Mouse (Mus musculus) thymus, postnatal 36 days (tissue): ENCODE results near the gene Trim28.
"Not testable (repeated sequence)": the region's sequence is repeated elsewhere in the genome, so short reads cannot be mapped to it uniquely, and the experiment has no call there.

Source experiments
- DNase-seq, 2 experiments: peaks; one replicate each; pipeline ENCODE4 v3.0.0; 2022; ENCODE audit warnings: mixed read lengths in 2 of 2

The Trim28 gene

DNA sequence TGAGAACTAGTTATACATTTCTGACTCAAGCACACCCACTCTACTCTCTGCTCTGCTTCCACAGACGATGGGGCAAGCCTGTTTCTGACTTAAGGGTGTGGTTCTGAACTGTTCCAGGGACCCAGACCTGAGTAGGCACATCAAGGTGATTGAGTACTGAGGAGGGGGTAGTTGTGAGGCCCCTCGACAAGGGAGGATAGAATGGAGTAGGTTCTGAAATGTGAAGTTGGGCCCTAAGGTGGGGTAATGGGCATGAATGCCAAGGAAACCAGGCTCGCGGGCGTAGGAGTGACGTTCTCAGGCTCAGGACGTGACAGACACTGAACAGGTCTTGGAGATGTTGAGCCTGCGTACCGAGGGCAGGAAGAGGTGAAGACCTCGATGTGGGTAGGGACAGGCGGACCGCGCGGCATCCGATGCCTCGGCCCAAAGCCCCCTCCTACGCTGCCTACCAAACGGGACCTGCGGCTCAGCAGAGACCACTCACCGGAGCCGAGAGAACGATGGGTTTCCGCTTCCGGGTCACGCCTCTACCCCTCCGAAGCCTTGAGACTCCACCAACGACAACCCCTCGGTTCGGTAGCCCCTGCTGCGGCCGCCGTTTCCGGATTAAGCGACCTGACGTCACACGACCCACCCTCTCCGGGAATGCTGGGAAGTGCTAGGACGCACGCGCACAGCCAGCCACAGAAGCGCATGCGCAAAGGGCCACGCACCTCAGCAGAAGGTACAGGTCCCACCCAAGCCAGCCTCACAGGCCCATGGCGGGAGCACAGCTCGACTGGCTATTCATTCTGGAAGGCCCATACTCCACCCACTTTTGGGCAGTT is 35.4 kb downstream of the Trim28 start, which contains the start of gene Chmp2a:
Gene Chmp2a (minus strand): TSS at position 660 of the 830 bp plus-strand sequence.
- DNase-seq = peak; percentile 97 to 98

DNA sequence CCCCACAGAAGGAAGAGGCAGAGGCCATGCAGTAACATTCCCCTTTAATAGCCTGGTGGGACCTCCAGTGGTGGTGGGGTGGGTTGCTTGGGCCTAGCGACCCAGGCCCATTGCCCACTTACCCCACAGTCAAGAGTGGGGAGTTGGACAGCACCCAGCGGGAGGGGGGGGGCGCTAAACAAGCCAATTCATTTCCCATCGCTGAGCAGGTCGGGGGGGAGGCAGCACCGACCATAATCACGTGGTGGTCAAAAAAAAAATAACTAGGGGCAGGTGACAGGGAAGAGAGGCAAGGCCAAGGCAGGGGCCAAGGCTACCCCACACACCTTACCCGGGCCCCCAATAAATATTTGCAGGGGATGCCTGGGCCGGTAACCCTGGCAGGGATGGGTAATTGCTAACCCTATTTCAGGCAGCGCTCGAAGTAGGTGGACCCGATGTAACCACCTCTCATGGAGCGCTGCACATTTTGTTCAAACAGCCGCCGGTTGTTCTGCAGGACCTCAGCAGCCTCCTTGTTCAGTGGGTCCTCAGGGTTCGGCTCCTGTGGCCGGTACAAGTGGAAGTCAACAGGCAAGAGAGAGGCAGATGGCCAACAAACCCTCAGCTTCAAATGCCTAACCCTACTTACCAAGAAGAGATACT is 36.4 kb downstream of the Trim28 start:
- DNase-seq = peak in 1 of 2 experiments; percentile 60

DNA sequence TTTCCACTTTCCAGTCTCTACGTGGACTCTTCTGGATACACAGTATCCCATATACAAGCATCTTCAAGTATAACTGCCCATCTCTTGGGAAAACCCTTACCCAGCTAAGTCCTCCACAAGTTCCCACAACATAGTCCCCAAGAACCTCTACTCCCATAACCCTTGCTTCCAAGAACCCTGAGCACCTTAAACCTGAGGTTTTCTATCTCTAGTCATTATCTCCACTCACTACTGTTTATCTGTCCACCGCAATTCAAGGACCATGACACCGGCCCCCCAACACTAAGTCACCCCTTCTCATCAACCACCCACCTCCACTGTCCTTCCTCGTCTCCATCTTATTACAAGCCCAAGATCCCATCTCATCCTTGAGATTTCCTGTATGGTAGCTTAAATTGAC is 37.9 kb downstream of the Trim28 start:
- no peak for DNase-seq

GRCm38 (mm10) chr7:13037366-13037765 is 38.5 kb downstream of the Trim28 start:
- no peak for DNase-seq

GRCm38 (mm10) chr7:13037901-13038555 is 39.1 kb downstream of the Trim28 start, which contains the start of gene Ube2m:
Ube2m (minus strand) TSS chr7:13038275.
- DNase-seq = peak; percentile 99

DNA sequence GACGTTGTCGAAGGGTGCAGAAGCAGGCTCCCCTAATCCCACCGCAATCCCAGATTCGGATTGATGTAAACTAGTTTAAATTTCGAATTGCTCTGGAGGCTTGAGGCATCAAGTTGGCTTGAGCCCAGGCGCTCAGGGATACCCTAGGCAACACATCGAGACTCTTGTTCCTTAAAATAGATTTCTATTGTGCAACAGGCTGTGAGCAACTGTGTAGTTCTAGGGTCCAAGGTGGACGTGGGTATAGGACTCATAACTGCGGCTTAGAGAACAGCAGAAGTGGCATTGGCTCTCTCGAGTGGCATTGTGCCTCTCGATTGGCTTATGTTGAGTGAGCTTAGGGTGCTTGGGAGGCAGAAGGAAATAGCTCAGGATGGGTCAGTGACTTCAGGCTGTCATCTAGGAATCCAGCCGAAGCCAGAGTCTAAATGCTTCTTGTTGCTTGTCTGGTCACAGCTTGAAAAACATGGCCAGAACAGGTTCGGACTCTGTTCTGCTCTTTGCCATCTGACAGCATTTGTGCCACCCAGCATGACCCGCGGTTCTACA is 39.8 kb downstream of the Trim28 start:
- DNase-seq = peak in 1 of 2 experiments; percentile 15

GRCm38 (mm10) chr7:13039181-13039580 is 40.3 kb downstream of the Trim28 start:
- no peak for DNase-seq

GRCm38 (mm10) chr7:13041256-13041655 is 42.3 kb downstream of the Trim28 start:
- DNase-seq = no peak

DNA sequence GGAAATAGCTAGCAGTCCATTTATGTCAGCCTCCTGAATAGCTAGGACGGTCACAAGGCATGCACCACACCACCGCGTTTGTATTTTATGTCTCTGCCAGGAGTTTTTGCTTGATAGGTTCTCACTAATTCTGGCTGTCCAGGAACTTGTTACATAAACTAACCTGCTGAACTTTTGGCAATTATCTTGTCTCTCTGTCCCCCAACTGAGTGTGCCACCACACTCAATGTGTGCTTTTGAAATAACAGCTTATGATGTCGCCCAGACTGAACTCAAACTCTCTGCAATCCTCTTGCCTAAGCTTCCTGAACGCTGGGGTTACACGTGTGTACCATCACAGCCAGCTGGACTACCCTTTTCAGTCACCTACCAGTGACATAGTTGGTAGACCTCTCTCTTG is 43.6 kb downstream of the Trim28 start:
- no peak for DNase-seq

- DNase-seq = no peak
These were observed 44.2 kb downstream of the Trim28 start for GRCm38 (mm10) chr7:13043120-13043444.

DNA sequence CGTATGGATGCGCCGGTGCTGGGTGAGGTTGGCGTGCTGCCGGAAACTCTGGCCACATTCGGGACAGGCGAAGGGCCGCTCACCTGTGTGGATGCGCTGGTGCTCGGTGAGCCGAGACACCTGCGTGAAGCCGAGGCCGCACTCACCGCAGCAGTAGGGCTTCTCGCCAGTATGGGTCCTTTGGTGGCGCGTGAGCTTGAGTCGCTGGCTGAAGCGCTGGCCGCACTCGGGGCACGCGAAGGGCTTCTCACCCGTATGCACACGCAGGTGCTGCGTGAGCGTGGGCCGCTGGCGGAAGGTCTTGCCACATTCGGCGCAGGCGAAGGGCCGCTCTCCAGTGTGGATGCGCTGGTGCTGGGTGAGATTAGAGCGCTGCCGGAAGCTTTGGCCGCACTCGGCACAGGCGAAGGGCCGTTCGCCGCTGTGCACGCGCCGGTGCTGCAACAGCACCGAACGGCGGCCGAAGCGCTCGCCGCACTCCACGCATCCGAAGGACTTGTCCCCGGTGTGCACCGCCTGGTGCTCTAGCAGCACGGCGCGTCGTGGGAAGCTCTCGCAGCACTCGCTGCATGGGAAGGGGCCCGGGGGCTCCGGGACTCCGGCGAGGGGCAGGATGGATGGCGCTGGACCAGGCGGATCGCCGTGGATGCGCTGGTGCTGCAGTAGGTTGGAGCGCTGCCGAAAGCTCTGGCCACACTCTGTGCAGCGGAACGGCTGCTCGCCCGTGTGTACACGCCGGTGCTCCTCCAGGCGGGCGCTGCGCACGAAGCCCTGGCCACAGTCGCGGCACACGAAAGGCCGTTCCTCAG is 44.7 kb downstream of the Trim28 start:
- no peak for DNase-seq

- DNase-seq = no peak
These were observed 45.3 kb downstream of the Trim28 start for GRCm38 (mm10) chr7:13044254-13044625.

DNA sequence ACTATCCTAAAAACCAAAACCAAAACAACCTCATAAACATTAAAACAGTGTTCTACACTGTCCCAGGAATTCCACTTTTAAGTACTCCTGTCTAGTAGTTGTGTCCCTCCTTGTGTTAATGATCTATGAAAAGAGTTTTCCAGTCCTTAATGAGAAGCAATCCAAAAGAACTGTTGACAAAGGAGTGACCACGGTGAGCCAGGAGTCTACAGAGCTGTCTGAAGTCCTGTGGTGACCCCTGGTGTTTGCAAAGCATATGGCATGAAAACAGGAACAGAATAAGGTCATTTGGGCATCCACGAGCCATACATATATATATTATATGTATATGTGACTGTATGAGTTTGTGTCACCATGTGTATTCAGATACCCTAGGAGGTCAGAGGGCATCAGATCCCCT is 47.2 kb downstream of the Trim28 start:
- DNase-seq = peak; percentile 39 to 59

GRCm38 (mm10) chr7:13053001-13053400 is 54.1 kb downstream of the Trim28 start:
- no peak for DNase-seq

DNA sequence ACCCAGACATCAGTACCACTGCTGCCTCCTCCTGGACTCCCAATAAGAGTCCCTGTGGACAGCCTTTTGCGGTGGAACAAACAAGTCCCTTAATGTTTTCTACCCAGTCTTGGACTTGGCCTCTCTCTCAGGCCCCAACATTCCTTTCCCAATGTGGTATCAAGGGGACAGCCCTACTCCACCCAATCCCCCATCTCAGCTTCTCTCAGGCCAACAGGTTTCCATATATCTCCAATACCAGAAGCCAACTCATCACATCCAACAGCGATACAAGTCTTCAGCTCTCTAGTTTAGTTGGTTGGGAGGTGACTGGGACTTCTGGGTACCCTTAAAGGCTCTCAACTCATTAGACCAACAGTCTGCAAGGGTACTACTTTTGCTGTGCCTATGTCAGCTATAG is 54.6 kb downstream of the Trim28 start:
- no peak for DNase-seq

GRCm38 (mm10) chr7:13053961-13054286 is 55.0 kb downstream of the Trim28 start:
- DNase-seq = no peak

- DNase-seq = peak; percentile 91 to 94
These were observed 55.5 kb downstream of the Trim28 start, which contains the start of gene Mzf1 for GRCm38 (mm10) chr7:13054287-13055010. Mzf1 (minus strand) TSS chr7:13054764.

DNA sequence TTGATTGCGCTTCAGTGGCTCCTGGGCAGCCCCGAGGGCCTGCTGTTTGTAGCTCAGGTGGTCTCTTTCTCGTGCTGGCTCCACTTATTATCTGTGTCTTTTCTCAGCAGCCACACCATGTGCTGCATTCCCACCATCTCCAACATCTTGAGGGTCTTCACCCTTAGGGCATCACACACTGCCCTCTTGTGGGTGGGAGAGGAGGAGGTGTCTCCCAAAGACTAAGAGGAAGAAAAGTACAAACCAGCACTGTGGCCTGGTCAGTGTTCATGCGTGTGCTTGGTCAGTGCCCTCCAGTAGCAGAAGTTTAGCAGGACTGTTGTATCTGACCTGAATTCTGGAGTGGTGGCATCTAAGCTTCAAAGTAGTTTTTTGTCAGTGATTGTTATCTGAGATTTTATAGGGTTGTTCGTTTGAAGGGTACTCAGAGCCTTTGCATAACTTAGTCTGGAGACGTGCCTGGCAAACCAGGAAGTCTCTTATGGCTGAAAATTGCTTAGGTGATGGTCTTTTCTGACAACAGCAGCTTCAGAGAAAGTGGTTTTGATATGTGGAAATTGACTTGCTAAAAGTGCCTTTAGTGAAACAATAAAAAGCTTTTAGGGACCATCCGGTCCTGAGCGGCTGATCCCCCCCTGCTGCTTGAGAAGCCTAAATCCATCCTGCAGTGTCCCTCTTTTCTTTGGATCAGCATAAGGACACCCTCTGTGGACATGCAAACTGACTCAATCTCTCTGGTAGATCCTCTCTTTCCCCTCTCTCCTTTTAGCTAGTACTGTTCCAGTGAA is 58.2 kb downstream of the Trim28 start:
- DNase-seq = no peak

GRCm38 (mm10) chr7:13059536-13059935 is 60.6 kb downstream of the Trim28 start:
- DNase-seq = no peak

GRCm38 (mm10) chr7:13063399-13063798 is 64.5 kb downstream of the Trim28 start:
- DNase-seq = not testable (repeated sequence)

DNA sequence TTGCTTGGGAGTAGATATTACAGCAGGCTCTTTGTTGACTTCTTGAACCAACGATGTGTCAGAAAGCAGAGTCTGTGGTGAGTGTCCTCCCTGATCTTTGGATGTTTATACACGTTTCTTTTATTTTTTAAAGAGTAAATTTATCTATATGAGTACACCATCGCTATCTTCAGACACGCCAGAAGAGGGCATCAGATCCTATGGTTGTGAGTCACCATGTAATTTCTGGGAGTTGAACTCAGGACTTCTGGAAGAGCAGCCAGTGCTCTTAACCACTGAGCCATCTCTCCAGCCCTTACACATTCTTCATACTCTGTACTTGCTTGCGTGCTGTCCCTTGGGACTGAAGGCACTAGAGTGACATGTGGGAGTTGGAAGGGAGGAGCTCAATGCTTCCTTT is 73.4 kb downstream of the Trim28 start:
- no peak for DNase-seq
